Mouse (Mus musculus) midbrain, embryonic 11.5 days (tissue): ENCODE measurements around the gene Utp14b. TPM values are rescaled to one million over a fixed set of nuclear protein-coding genes. Genes with fewer than 3 reads are reported as not detected.

ENCODE experiments used
- ATAC-seq: fragments of 200-750 bp; cut with Nextera tagmentation; 2 replicates; pipeline ENCODE4 v1.8.0; 2017; ENCODE audit warnings: moderate TSS enrichment, moderate library complexity; ENCODE audit not compliant: low FRiP score
- DNase-seq: peaks from one replicate; pipeline ENCODE4 v3.0.0; 2015; ENCODE audit warnings: low spot score; ENCODE audit errors: missing footprints
- H3K27ac ChIP-seq: fragments of 300-500 bp; sonication (generic); 2 replicates; pipeline ENCODE4 v1.5.1; 2014; ENCODE audit warnings: low read depth, low read length
- H3K27me3 ChIP-seq: fragments of 300-500 bp; sonication (generic); 2 replicates; pipeline ENCODE4 v1.6.1; 2014; ENCODE audit warnings: mild to moderate bottlenecking, low read length, moderate library complexity, mixed read lengths; ENCODE audit not compliant: control insufficient read depth, insufficient read depth
- H3K36me3 ChIP-seq: fragments of 300-500 bp; sonication (generic); 2 replicates; pipeline ENCODE4 v1.6.1; 2014; ENCODE audit warnings: mild to moderate bottlenecking, low read length, moderate library complexity, mixed read lengths; ENCODE audit not compliant: control insufficient read depth, insufficient read depth
- H3K4me1 ChIP-seq: fragments of 300-500 bp; sonication (generic); 2 replicates; pipeline ENCODE4 v1.6.1; 2014; ENCODE audit warnings: low read length; ENCODE audit not compliant: control insufficient read depth, insufficient read depth
- H3K4me2 ChIP-seq: fragments of 300-500 bp; sonication (generic); 2 replicates; pipeline ENCODE4 v1.6.1; 2014; ENCODE audit warnings: mild to moderate bottlenecking, moderate library complexity
- H3K4me3 ChIP-seq: fragments of 300-500 bp; sonication (generic); 2 replicates; pipeline ENCODE4 v1.5.1; 2014; ENCODE audit warnings: low read depth, low read length
- H3K9ac ChIP-seq: fragments of 300-500 bp; sonication (generic); 2 replicates; pipeline ENCODE4 v1.6.1; 2014; ENCODE audit warnings: low read length
- H3K9me3 ChIP-seq: fragments of 300-500 bp; sonication (generic); 2 replicates; pipeline ENCODE4 v1.6.1; 2016; ENCODE audit warnings: low read length; ENCODE audit not compliant: control insufficient read depth
- WGBS: fragments of 180-500 bp; shearing (Covaris S2); extraction: QIAGEN DNeasy Blood & Tissue Kit; methylation state at CpG from one replicate; pipeline ENCODE4 v1.1.7; 2014; 5-methylcytosine and 5-hydroxymethylcytosine counted together
- polyA plus RNA-seq: library from polyadenylated mRNA; unstranded; fragments of >200 nt; fragmentation: Nextera tagmentation; extraction: Ambion mirVana; gene quantifications from 2 replicates; pipeline ENCODE4 v1.2.1, GENCODE M21; 2014

The Utp14b gene
- polyA plus RNA-seq = 5.3 and 6.0 TPM in 2 replicates

GRCm38 (mm10) chr1:78657671-78658440, at the start of gene Utp14b, which contains the start of gene Acsl3:
Gene Utp14b, plus strand, starts transcription at chr1:78658038.
Gene Acsl3, plus strand, starts transcription at chr1:78657825.
- ATAC-seq (peak; percentile 99), DNase-seq (peak; percentile 99)
- Histone ChIP-seq H3K9ac (peak within 1 kb of the TSS; percentile 98), H3K27ac (peak within 1 kb of the TSS; percentile 97), H3K4me1 (peaks cover 25% of the 10 kb centered on the region), H3K27me3 (no peaks in the 10 kb centered on the region), H3K4me2 (peak within 1 kb of the TSS; percentile 62), H3K9me3 (no peaks in the 10 kb centered on the region), H3K4me3 (peak within 1 kb of the TSS; percentile 96), H3K36me3 (no peaks in the 10 kb centered on the region)
- WGBS = under 1% methylated on average over 103 of the region's 104 CpGs

- peak; percentile 80 for DNase-seq
- WGBS = 40% methylated on average over 12 of the region's 12 CpGs
- H3K36me3 ChIP-seq = no peaks in the 10 kb centered on the region
- no peak overlapping the region for H3K4me3 ChIP-seq
- H3K27ac ChIP-seq = no peak overlapping the region
- no peaks in the 10 kb centered on the region for H3K9me3 ChIP-seq
- no peaks in the 10 kb centered on the region; the same call in 1 of the 2 replicates for H3K4me1 ChIP-seq
- ATAC-seq = no peak
- no peak overlapping the region for H3K9ac ChIP-seq
- H3K4me2 ChIP-seq = no peak overlapping the region
- no peaks in the 10 kb centered on the region for H3K27me3 ChIP-seq
Measured at GRCm38 (mm10) chr1:78609134-78609907, 48.5 kb upstream of the Utp14b start.

GRCm38 (mm10) chr1:78611039-78611438, 46.8 kb upstream of the Utp14b start:
- no peaks in the 10 kb centered on the region; the same call in 1 of the 2 replicates for H3K4me1 ChIP-seq
- no peak overlapping the region for H3K27ac ChIP-seq
- no peak overlapping the region for H3K4me3 ChIP-seq
- WGBS = 80% methylated on average over 4 of the region's 4 CpGs
- no peak overlapping the region for H3K4me2 ChIP-seq
- DNase-seq (peak; percentile 33), ATAC-seq (no peak)
- no peaks in the 10 kb centered on the region for H3K36me3 ChIP-seq
- H3K27me3 ChIP-seq = no peaks in the 10 kb centered on the region
- H3K9ac ChIP-seq = no peak overlapping the region
- H3K9me3 ChIP-seq = no peaks in the 10 kb centered on the region

DNA sequence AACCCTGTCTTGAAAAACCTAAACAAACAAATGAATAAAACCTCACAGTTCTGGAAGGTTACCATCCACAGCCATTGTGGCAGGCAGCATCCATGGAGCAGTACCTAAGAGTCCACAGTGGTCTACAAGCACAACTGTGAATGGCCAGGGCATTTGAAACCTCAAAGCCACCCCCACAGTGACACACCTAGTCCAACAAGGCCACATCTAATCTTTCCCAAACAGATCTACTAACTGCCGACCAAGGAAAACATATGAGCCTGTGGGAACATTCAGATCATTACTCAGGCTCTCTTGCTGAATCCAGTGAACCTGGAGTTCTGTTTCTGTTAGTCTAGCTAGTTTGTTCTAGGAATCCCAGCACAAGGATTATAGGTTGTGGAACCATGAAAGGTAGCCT, 44.9 kb upstream of the Utp14b start:
- Histone ChIP-seq H3K9me3 (no peaks in the 10 kb centered on the region), H3K9ac (no peak overlapping the region), H3K27ac (no peak overlapping the region), H3K4me1 (no peaks in the 10 kb centered on the region; the same call in 1 of the 2 replicates), H3K36me3 (no peaks in the 10 kb centered on the region), H3K4me3 (no peak overlapping the region), H3K27me3 (no peaks in the 10 kb centered on the region), H3K4me2 (no peak overlapping the region)
- DNase-seq = no peak
- ATAC-seq = no peak
- WGBS = 84% methylated on average over 1 of the region's 1 CpGs

DNA sequence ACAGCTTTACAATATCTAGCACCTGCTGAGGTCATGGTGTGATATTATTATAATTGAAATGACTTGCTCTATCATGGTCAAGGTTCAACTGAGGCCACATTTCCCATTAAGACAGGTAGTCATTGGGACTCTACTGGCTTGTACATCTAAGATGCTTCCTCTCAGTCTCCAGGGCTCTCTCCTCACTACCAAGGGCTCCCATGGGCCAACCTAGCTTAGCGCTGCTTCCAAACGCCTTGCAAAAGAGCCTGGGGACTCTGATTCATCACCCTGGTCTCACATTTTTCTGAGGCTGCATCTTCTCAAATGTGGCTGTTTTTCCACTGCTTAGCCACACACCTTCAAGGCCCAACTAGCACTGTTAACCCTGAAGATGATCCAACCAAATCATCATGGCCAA, 33.5 kb upstream of the Utp14b start:
- DNase-seq (no peak), ATAC-seq (no peak)
- no peak overlapping the region for H3K27ac ChIP-seq
- H3K27me3 ChIP-seq = no peaks in the 10 kb centered on the region
- no peak overlapping the region for H3K4me3 ChIP-seq
- H3K4me2 ChIP-seq = no peak overlapping the region
- no peaks in the 10 kb centered on the region for H3K4me1 ChIP-seq
- no peak overlapping the region for H3K9ac ChIP-seq
- 91% methylated on average over 2 of the region's 2 CpGs for WGBS
- no peaks in the 10 kb centered on the region for H3K9me3 ChIP-seq
- H3K36me3 ChIP-seq = no peaks in the 10 kb centered on the region

DNA sequence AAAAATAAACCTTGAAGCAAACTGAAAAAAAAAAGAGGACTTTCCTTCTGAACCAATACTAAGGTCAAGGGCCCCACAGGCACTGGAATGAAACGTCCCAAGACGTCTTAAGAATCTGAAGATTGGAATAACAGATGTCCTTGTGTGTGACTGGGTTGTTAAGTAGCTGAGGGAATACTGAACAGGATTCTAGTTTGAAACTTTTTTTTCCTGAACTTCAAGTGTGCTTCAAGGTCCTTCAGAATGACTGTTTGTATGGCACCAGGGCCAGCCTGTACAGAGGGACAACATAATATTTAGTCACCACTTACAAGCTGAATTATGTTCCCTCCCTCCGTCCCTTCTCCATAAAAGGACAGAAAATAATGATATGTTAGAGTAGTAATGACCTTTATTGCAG, 23.4 kb upstream of the Utp14b start:
- Histone ChIP-seq H3K36me3 (no peaks in the 10 kb centered on the region), H3K4me2 (no peak overlapping the region), H3K4me1 (no peaks in the 10 kb centered on the region), H3K9me3 (no peaks in the 10 kb centered on the region), H3K4me3 (no peak overlapping the region), H3K27me3 (no peaks in the 10 kb centered on the region), H3K27ac (no peak overlapping the region), H3K9ac (no peak overlapping the region)
- DNase-seq = peak; percentile 31
- no peak for ATAC-seq
- 81% methylated on average over 3 of the region's 3 CpGs for WGBS

DNA sequence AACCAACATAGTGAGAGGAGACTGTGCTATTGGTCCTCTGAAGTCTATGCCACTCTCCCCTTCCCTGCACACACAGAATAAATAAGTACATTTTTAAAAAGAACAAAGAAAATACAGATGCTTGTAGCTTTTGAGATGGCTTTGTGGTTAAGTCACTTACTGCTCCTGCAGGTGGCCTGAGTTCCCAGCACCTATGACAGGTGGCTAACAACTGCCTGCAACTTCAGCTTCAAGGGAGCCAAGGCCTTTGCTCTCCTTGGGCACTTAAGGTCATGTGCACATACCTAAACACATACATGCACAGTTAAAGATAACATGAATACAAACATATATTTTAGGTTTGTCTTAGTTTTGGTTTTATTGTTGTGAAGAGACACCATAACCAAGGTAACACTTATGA, 17.0 kb upstream of the Utp14b start:
- H3K4me3 ChIP-seq = no peak overlapping the region
- no peak overlapping the region for H3K9ac ChIP-seq
- no peak for ATAC-seq
- H3K4me1 ChIP-seq = no peaks in the 10 kb centered on the region
- H3K27me3 ChIP-seq = no peaks in the 10 kb centered on the region
- H3K9me3 ChIP-seq = no peaks in the 10 kb centered on the region
- H3K27ac ChIP-seq = no peak overlapping the region
- DNase-seq = peak; percentile 37
- no peaks in the 10 kb centered on the region for H3K36me3 ChIP-seq
- no peak overlapping the region for H3K4me2 ChIP-seq

- 95% methylated on average over 3 of the region's 3 CpGs for whole genome bisulfite sequencing
- Histone ChIP-seq H3K4me2 (no peak overlapping the region), H3K27me3 (no peaks in the 10 kb centered on the region), H3K4me3 (no peak overlapping the region), H3K9me3 (no peaks in the 10 kb centered on the region), H3K9ac (no peak overlapping the region), H3K27ac (no peak overlapping the region), H3K4me1 (no peaks in the 10 kb centered on the region), H3K36me3 (no peaks in the 10 kb centered on the region)
- ATAC-seq (no peak), DNase-seq (peak; percentile 33)
Measured at GRCm38 (mm10) chr1:78641791-78642190, 16.0 kb upstream of the Utp14b start.

- Histone ChIP-seq H3K27me3 (no peaks in the 10 kb centered on the region), H3K4me2 (no peak overlapping the region), H3K4me3 (no peak overlapping the region), H3K4me1 (no peaks in the 10 kb centered on the region), H3K9me3 (no peaks in the 10 kb centered on the region), H3K27ac (no peak overlapping the region), H3K36me3 (no peaks in the 10 kb centered on the region), H3K9ac (no peak overlapping the region)
- WGBS = 87% methylated on average over 2 of the region's 2 CpGs
- no peak for ATAC-seq
- DNase-seq = peak; percentile 41
Measured at GRCm38 (mm10) chr1:78642197-78642596, 15.6 kb upstream of the Utp14b start.
